Mouse (Mus musculus) embryonic facial prominence, embryonic 12.5 days (tissue): ENCODE measurements around the gene Gnb4. TPM values are rescaled to one million over a fixed set of nuclear protein-coding genes. Genes with fewer than 3 reads are reported as not detected.

Experiments used
- ATAC-seq: fragments of 200-750 bp; cut with Nextera tagmentation; 2 replicates; pipeline ENCODE4 v1.8.0; 2017; ENCODE audit not compliant: insufficient number of reproducible peaks, insufficient read depth, low FRiP score, low TSS enrichment
- H3K27ac ChIP-seq: fragments of 300-500 bp; sonication (generic); 2 replicates; pipeline ENCODE4 v1.5.1; 2016; ENCODE audit warnings: mild to moderate bottlenecking
- H3K27me3 ChIP-seq: fragments of 300-500 bp; sonication (generic); 2 replicates; pipeline ENCODE4 v1.6.1; 2016; ENCODE audit warnings: mild to moderate bottlenecking, moderate library complexity
- H3K36me3 ChIP-seq: fragments of 300-500 bp; sonication (generic); 2 replicates; pipeline ENCODE4 v1.6.1; 2016; ENCODE audit warnings: mild to moderate bottlenecking
- H3K4me1 ChIP-seq: fragments of 300-500 bp; sonication (generic); 2 replicates; pipeline ENCODE4 v1.6.1; 2016
- H3K4me2 ChIP-seq: fragments of 300-500 bp; sonication (generic); replicated peaks from 2 replicates; pipeline ENCODE4 v1.6.1; 2016; ENCODE audit warnings: mild to moderate bottlenecking, moderate library complexity
- H3K4me3 ChIP-seq: fragments of 300-500 bp; sonication (generic); 2 replicates; pipeline ENCODE4 v1.5.1; 2016; ENCODE audit warnings: mild to moderate bottlenecking
- H3K9ac ChIP-seq: fragments of 300-500 bp; sonication (generic); 2 replicates; pipeline ENCODE4 v1.6.1; 2016; ENCODE audit warnings: mild to moderate bottlenecking, moderate library complexity
- H3K9me3 ChIP-seq: fragments of 300-500 bp; sonication (generic); 2 replicates; pipeline ENCODE4 v1.6.1; 2016; ENCODE audit warnings: mild to moderate bottlenecking, moderate library complexity
- WGBS: fragments of 180-500 bp; shearing (Covaris S2); methylation state at CpG from one replicate; pipeline ENCODE4 v1.1.7; 2016; 5-methylcytosine and 5-hydroxymethylcytosine counted together
- polyA plus RNA-seq: library from polyadenylated mRNA; unstranded; fragments of >200 nt; fragmentation: Nextera tagmentation; extraction: Ambion mirVana; gene quantifications from 2 replicates; pipeline ENCODE4 v1.2.1, GENCODE M21; 2016

The Gnb4 gene
- polyA plus RNA-seq, result 57.9 and 63.0 TPM in 2 replicates

GRCm38 (mm10) chr3:32616331-32617052 lies at the start of gene Gnb4:
TSS of gene Gnb4 (minus strand) at chr3:32616585.
- WGBS, result 2% methylated on average over 58 of the region's 83 CpGs
- ATAC-seq, result peak; percentile 88
- 0 out of 2 replicates have a peak, but pooled peaks cover 3% of the 10 kb centered on the region for H3K4me1 ChIP-seq
- H3K4me3 ChIP-seq, result peak within 1 kb of the TSS; percentile 76
- peak within 1 kb of the TSS; percentile 55 for H3K4me2 ChIP-seq
- peak within 1 kb of the TSS; percentile 72 for H3K9ac ChIP-seq
- H3K27me3 ChIP-seq, result no peaks in the 10 kb centered on the region; the same call in 1 of the 2 replicates
- H3K36me3 ChIP-seq, result no peaks in the 10 kb centered on the region
- no peaks in the 10 kb centered on the region for H3K9me3 ChIP-seq
- H3K27ac ChIP-seq, result peak within 1 kb of the TSS; percentile 67

- no peaks in the 10 kb centered on the region for H3K36me3 ChIP-seq
- no peak overlapping the region for H3K4me3 ChIP-seq
- H3K9ac ChIP-seq, result no peak overlapping the region
- H3K9me3 ChIP-seq, result no peaks in the 10 kb centered on the region
- no peaks in the 10 kb centered on the region for H3K27me3 ChIP-seq
- WGBS, result 74% methylated on average over 3 of the region's 3 CpGs
- H3K4me2 ChIP-seq, result no peak overlapping the region
- H3K4me1 ChIP-seq, result no peaks in the 10 kb centered on the region
- H3K27ac ChIP-seq, result no peak overlapping the region
- ATAC-seq, result no peak
Measured at GRCm38 (mm10) chr3:32661556-32661930, 45.2 kb upstream of the Gnb4 start.

DNA sequence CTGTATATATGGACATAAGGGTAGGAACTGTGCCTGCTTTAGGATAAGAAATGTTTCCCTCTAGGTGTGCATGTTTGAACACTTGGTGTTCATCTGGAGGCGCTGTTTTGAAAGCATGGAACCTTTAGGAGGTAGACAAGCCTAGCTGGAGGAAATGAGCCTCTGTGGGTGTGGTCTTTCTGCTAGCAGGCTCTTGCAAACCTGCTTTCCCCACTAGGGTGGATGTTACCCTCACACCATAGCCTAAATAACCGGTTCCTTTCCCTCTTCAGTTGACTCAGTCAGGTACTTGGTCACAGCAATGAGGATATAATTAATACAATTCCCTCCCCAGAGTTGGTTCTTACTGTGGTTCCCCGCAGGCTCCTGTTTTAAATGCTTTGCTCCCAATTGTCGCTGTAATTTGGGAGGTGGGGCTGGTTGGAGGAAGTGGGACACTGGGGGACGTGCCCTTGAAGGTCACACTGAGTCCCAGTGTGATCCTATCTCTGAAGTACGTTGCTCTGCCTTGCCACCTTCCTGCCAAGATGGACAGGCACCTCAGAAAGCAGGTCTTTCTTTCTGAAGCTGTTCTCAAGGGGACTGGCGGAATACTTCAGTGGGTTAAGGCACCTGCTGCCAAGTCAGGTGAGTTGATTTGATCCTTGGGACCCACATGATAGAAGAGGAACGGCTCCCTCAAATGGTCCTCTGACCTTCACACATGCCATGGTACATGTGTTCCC lies 44.6 kb upstream of the Gnb4 start:
- Histone ChIP-seq H3K36me3 (no peaks in the 10 kb centered on the region), H3K4me1 (no peaks in the 10 kb centered on the region), H3K9ac (no peak overlapping the region), H3K27me3 (no peaks in the 10 kb centered on the region), H3K4me2 (no peak overlapping the region), H3K9me3 (no peaks in the 10 kb centered on the region), H3K27ac (no peak overlapping the region), H3K4me3 (no peak overlapping the region)
- 59% methylated on average over 8 of the region's 8 CpGs for WGBS
- no peak for ATAC-seq

DNA sequence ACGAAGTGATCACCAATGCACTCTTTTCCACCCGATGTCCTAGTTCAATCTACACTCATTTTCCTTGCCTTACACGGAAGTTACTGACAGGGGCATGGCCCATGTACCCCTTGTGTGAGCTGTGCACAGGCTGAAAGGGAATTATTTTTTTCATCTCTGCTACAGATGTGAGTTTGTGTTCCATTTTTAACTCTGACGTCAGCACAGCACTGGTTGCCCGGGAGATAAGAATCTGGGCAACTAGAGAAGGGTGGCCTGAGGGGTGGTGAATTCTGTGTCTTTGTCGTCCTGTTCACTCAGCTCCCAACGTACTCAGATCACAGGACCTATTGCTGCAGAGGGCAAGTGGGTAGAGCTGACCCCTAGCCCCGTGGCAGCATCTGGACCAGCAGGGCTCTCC lies 43.9 kb upstream of the Gnb4 start:
- Histone ChIP-seq H3K27me3 (no peaks in the 10 kb centered on the region), H3K4me3 (no peak overlapping the region), H3K36me3 (no peaks in the 10 kb centered on the region), H3K9ac (no peak overlapping the region), H3K4me1 (no peaks in the 10 kb centered on the region), H3K9me3 (no peaks in the 10 kb centered on the region), H3K4me2 (no peak overlapping the region), H3K27ac (no peak overlapping the region)
- 0 out of 2 replicates have a peak, but pooled peaks have one; percentile 64 for ATAC-seq
- 41% methylated on average over 8 of the region's 8 CpGs for WGBS

- Histone ChIP-seq H3K4me2 (no peak overlapping the region), H3K4me1 (no peaks in the 10 kb centered on the region), H3K27me3 (no peaks in the 10 kb centered on the region), H3K27ac (no peak overlapping the region), H3K4me3 (no peak overlapping the region), H3K9me3 (no peaks in the 10 kb centered on the region), H3K36me3 (no peaks in the 10 kb centered on the region), H3K9ac (no peak overlapping the region)
- no peak for ATAC-seq
- 83% methylated on average over 2 of the region's 2 CpGs for WGBS
Measured at GRCm38 (mm10) chr3:32659506-32659905, 43.1 kb upstream of the Gnb4 start.

- WGBS, result 73% methylated on average over 16 of the region's 16 CpGs
- Histone ChIP-seq H3K9me3 (no peaks in the 10 kb centered on the region), H3K4me2 (no peak overlapping the region), H3K36me3 (no peaks in the 10 kb centered on the region), H3K27ac (no peak overlapping the region), H3K27me3 (no peaks in the 10 kb centered on the region), H3K4me3 (no peak overlapping the region), H3K4me1 (no peaks in the 10 kb centered on the region), H3K9ac (no peak overlapping the region)
- ATAC-seq, result no peak
Measured at GRCm38 (mm10) chr3:32658821-32659220, 42.4 kb upstream of the Gnb4 start.

DNA sequence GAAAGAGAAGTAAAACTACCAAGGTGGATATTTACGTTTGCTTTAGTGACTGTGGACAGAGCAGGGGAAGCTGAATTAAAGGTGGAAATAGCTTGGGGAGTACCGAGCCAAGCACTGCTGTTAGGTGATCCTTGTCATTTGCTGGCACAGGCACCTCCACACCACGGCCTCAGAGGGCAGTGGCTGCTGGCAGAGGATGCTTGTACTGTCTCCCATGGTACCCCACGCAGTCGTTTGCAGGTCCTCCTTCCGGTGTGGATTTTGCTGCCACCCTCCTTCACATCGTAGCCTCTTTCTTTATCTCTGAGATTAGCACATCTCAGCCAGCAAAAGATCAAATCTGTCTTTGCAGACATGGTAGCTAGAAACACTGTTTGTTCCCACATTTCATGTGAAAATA lies 42.0 kb upstream of the Gnb4 start:
- no peaks in the 10 kb centered on the region for H3K36me3 ChIP-seq
- 79% methylated on average over 7 of the region's 7 CpGs for WGBS
- no peak overlapping the region for H3K4me2 ChIP-seq
- no peak overlapping the region for H3K9ac ChIP-seq
- H3K27ac ChIP-seq, result no peak overlapping the region
- H3K4me3 ChIP-seq, result no peak overlapping the region
- H3K4me1 ChIP-seq, result no peaks in the 10 kb centered on the region
- H3K9me3 ChIP-seq, result no peaks in the 10 kb centered on the region
- no peak for ATAC-seq
- no peaks in the 10 kb centered on the region for H3K27me3 ChIP-seq

GRCm38 (mm10) chr3:32656398-32656994 lies 40.1 kb upstream of the Gnb4 start:
- Histone ChIP-seq H3K4me3 (no peak overlapping the region), H3K9ac (no peak overlapping the region), H3K27me3 (no peaks in the 10 kb centered on the region), H3K36me3 (no peaks in the 10 kb centered on the region), H3K27ac (no peak overlapping the region), H3K4me1 (no peaks in the 10 kb centered on the region), H3K9me3 (no peaks in the 10 kb centered on the region), H3K4me2 (no peak overlapping the region)
- ATAC-seq, result no peak
- 83% methylated on average over 10 of the region's 10 CpGs for WGBS

- Histone ChIP-seq H3K9me3 (no peaks in the 10 kb centered on the region), H3K36me3 (no peaks in the 10 kb centered on the region), H3K4me1 (no peaks in the 10 kb centered on the region), H3K9ac (no peak overlapping the region), H3K4me3 (no peak overlapping the region), H3K27me3 (no peaks in the 10 kb centered on the region), H3K4me2 (no peak overlapping the region), H3K27ac (no peak overlapping the region)
- ATAC-seq, result no peak
- WGBS, result 84% methylated on average over 4 of the region's 4 CpGs
Measured at GRCm38 (mm10) chr3:32655994-32656393, 39.6 kb upstream of the Gnb4 start.

- H3K27ac ChIP-seq, result no peak overlapping the region
- WGBS, result 74% methylated on average over 4 of the region's 4 CpGs
- H3K27me3 ChIP-seq, result no peaks in the 10 kb centered on the region
- no peak overlapping the region for H3K9ac ChIP-seq
- H3K4me1 ChIP-seq, result no peaks in the 10 kb centered on the region
- H3K4me3 ChIP-seq, result no peak overlapping the region
- no peaks in the 10 kb centered on the region for H3K9me3 ChIP-seq
- H3K36me3 ChIP-seq, result no peaks in the 10 kb centered on the region
- no peak for ATAC-seq
- no peak overlapping the region for H3K4me2 ChIP-seq
Measured at GRCm38 (mm10) chr3:32652739-32653138, 36.4 kb upstream of the Gnb4 start.

DNA sequence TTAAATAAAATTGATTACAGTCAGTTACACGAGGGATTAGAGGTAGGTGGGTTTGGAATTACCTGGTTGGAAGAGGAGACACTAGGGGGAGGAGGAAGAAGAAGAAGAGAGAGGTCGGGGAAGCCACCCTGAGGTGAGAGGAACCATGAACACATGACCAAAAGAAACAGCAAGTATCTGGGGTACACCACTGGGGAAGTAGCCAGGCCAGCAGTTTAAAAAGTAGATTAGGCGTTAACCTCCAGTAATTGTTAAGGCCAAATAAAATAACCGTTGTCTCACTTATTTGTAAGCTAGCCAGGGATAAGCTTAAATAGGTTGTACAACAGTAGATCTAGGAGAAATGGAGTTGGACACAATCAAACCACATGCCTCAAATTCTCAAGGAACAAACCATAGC lies 32.9 kb upstream of the Gnb4 start:
- Histone ChIP-seq H3K27ac (no peak overlapping the region), H3K36me3 (no peaks in the 10 kb centered on the region), H3K27me3 (no peaks in the 10 kb centered on the region), H3K9ac (no peak overlapping the region), H3K4me1 (no peaks in the 10 kb centered on the region), H3K4me3 (no peak overlapping the region), H3K4me2 (no peak overlapping the region), H3K9me3 (no peaks in the 10 kb centered on the region)
- 72% methylated on average over 4 of the region's 4 CpGs for WGBS
- no peak for ATAC-seq

DNA sequence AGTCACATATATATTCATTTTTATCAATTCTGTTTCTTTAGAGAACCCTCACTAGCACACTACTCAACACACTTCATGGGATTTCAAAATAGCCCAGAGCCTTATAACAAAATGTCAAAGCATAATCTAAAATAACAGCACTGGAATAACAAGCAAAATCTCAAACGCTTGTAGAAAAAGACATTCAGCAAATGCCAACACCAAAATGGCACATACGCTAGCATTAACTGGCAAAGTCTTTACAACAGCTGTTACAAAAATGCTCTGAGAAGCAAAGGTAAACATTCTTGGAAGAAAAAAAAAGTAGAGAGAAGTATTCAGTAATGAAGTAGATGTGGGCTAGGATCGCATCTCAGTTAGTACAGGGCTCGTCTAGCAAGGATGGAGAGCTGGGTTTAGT lies 30.5 kb upstream of the Gnb4 start:
- Histone ChIP-seq H3K27me3 (no peaks in the 10 kb centered on the region), H3K4me3 (no peak overlapping the region), H3K36me3 (no peaks in the 10 kb centered on the region), H3K9ac (no peak overlapping the region), H3K9me3 (no peaks in the 10 kb centered on the region), H3K4me2 (no peak overlapping the region), H3K4me1 (no peaks in the 10 kb centered on the region), H3K27ac (no peak overlapping the region)
- 80% methylated on average over 4 of the region's 4 CpGs for WGBS
- ATAC-seq, result no peak
